Mouse (Mus musculus): Measurements from ENCODE around the gene Msantd3. TPM values are rescaled to one million over a fixed set of nuclear protein-coding genes. Genes with fewer than 3 reads are reported as not detected.

Msantd3 gene
- polyA plus RNA-seq, 1 experiment from 2014 or later, result 10.9 TPM

DNA sequence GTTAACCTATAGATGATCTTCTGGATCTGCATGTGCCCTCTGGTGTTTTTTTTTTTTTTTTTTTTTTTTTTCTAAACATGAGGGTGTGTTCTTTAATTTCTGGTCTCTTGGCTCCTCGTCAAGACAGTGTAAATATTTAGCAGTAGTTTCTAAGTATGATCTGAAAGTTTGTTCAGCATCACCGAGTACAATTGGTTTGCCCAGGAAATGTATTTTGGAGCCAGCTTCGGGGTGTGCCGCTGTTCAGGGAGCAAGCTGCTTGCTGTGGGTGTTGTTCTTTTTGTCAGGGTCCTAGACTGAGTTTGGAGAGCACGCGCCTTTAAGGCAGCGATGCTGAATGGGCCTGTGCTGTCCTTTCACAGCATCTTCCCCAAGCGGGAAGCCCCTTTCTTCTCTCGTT, 48.8 kb downstream of the Msantd3 start:
- Histone ChIP-seq H3K27ac (ENCODE audit: low read length) (no peak overlapping the region), H3K36me3 (ENCODE audit: control insufficient read depth, insufficient read depth, low read length) (0 out of 2 replicates have a peak, but pooled peaks cover 4% of the 10 kb centered on the region), H3K4me1 (ENCODE audit: control insufficient read depth, insufficient read depth, low read length) (peaks cover 7% of the 10 kb centered on the region), H3K27me3 (replicated peaks; ENCODE audit: control insufficient read depth, insufficient read depth, low read length) (no peaks in the 10 kb centered on the region), H3K9me3 (ENCODE audit: control insufficient read depth, low read length) (no peaks in the 10 kb centered on the region), H3K9ac (ENCODE audit: low read depth, low read length) (no peak overlapping the region), H3K4me3 (ENCODE audit: low read length) (no peak overlapping the region), H3K4me2 (ENCODE audit: low read depth, low read length) (no peak overlapping the region)
- 43% methylated on average over 9 of the region's 9 CpGs for WGBS
- no peak for ATAC-seq

DNA sequence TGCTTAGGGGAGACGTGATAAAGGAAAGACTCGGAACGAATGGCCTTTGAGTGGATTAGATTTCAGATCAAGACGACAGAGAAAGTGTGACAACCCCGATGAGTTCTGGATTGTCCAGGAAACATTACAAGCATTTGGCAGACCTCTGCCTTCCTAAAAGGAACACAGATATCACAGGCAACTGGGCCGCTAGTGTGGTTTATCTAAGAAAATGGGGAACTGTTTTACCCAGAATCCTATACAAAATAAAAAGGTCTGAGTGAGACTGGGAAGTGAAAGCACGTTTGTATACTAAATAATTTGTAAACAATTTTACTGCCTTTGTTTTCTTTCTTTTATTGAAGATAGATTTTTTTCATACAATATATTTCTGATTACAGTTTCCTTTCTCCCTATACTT, 51.1 kb downstream of the Msantd3 start:
- 83% methylated on average over 7 of the region's 7 CpGs for WGBS
- Histone ChIP-seq H3K27ac (ENCODE audit: low read length) (no peak overlapping the region), H3K4me1 (ENCODE audit: control insufficient read depth, insufficient read depth, low read length) (peaks cover 7% of the 10 kb centered on the region), H3K27me3 (replicated peaks; ENCODE audit: control insufficient read depth, insufficient read depth, low read length) (no peaks in the 10 kb centered on the region), H3K9me3 (ENCODE audit: control insufficient read depth, low read length) (no peaks in the 10 kb centered on the region), H3K4me2 (ENCODE audit: low read depth, low read length) (no peak overlapping the region), H3K4me3 (ENCODE audit: low read length) (no peak overlapping the region), H3K36me3 (ENCODE audit: control insufficient read depth, insufficient read depth, low read length) (0 out of 2 replicates have a peak, but pooled peaks cover 4% of the 10 kb centered on the region), H3K9ac (ENCODE audit: low read depth, low read length) (no peak overlapping the region)
- ATAC-seq, result no peak

DNA sequence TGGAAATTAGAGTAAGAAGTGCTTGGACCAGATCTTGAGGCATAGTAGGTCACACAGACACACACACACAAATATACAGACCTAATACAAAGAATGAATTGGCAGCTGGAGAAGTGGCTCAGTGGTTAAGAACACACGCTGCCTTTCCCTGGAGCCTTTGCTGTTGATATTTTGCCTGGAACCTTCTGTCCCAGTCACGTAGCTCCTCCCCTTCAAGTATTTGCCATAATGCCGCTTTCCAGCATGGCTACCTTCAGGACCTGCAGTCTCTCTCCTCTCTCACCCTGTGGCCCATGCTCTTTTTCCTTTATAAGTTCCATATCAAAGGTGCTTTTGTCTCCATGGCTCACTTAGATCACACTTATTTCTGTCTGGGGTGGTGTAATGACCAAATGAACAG, 51.7 kb downstream of the Msantd3 start:
- Histone ChIP-seq H3K27ac (ENCODE audit: low read length) (no peak overlapping the region), H3K9ac (ENCODE audit: low read depth, low read length) (no peak overlapping the region), H3K9me3 (ENCODE audit: control insufficient read depth, low read length) (no peaks in the 10 kb centered on the region), H3K4me3 (ENCODE audit: low read length) (no peak overlapping the region), H3K4me2 (ENCODE audit: low read depth, low read length) (no peak overlapping the region), H3K4me1 (ENCODE audit: control insufficient read depth, insufficient read depth, low read length) (peaks cover 5% of the 10 kb centered on the region), H3K36me3 (ENCODE audit: control insufficient read depth, insufficient read depth, low read length) (0 out of 2 replicates have a peak, but pooled peaks cover 4% of the 10 kb centered on the region), H3K27me3 (replicated peaks; ENCODE audit: control insufficient read depth, insufficient read depth, low read length) (no peaks in the 10 kb centered on the region)
- 87% methylated on average over 3 of the region's 3 CpGs for WGBS
- no peak for ATAC-seq

DNA sequence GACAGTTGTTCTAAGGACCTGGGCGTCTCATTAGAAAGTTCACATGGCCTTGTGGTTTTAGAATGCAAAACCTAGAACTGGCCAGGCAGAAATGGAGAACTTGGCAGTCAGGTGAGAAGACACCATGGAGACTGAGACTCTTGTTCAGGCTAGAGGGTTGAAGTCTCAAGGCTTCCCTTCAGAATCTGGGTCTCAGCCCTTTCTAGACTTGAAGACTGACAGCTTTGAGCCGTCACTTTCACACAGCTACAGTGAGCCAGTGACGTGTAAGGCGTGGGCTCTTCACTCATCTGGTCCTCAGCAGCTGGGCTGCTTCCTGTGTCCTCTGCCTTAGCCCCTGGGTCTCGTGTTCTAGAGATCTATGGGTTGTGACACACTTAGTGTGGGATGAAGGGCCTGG, 52.6 kb downstream of the Msantd3 start:
- no peak overlapping the region for H3K4me2 ChIP-seq (ENCODE audit: low read depth, low read length)
- no peaks in the 10 kb centered on the region for H3K27me3 ChIP-seq (replicated peaks; ENCODE audit: control insufficient read depth, insufficient read depth, low read length)
- H3K36me3 ChIP-seq (ENCODE audit: control insufficient read depth, insufficient read depth, low read length), result 0 out of 2 replicates have a peak, but pooled peaks cover 4% of the 10 kb centered on the region
- peaks cover 3% of the 10 kb centered on the region; the same call in 1 of the 2 replicates for H3K4me1 ChIP-seq (ENCODE audit: control insufficient read depth, insufficient read depth, low read length)
- H3K4me3 ChIP-seq (ENCODE audit: low read length), result no peak overlapping the region
- H3K27ac ChIP-seq (ENCODE audit: low read length), result no peak overlapping the region
- ATAC-seq, result peak; percentile 23; the same call in 1 of the 2 replicates
- H3K9me3 ChIP-seq (ENCODE audit: control insufficient read depth, low read length), result no peaks in the 10 kb centered on the region
- WGBS, result 48% methylated on average over 5 of the region's 5 CpGs
- no peak overlapping the region for H3K9ac ChIP-seq (ENCODE audit: low read depth, low read length)

DNA sequence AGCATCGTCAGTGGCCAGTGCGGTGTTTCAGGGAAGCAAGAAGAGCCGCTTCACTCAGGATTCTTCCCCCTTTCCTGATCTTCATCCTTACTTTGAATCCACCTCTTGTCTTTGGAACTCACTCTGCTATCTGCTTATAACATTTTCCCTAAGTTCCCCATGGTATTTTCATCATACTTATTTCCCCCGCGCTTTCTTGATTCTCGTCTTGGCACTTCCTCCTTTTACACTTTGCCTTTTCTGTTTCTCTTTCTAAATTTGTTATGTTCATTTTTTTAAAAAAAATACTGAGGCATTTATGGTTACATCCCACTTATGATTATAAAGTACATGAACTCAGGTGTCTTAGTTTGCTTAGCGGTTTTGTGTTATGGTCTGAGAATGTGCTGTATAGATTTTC, 53.1 kb downstream of the Msantd3 start:
- no peak overlapping the region for H3K9ac ChIP-seq (ENCODE audit: low read depth, low read length)
- H3K27me3 ChIP-seq (replicated peaks; ENCODE audit: control insufficient read depth, insufficient read depth, low read length), result no peaks in the 10 kb centered on the region
- H3K9me3 ChIP-seq (ENCODE audit: control insufficient read depth, low read length), result no peaks in the 10 kb centered on the region
- H3K36me3 ChIP-seq (ENCODE audit: control insufficient read depth, insufficient read depth, low read length), result 0 out of 2 replicates have a peak, but pooled peaks cover under 1% of the 10 kb centered on the region
- no peak overlapping the region for H3K4me3 ChIP-seq (ENCODE audit: low read length)
- no peak overlapping the region for H3K27ac ChIP-seq (ENCODE audit: low read length)
- peaks cover 3% of the 10 kb centered on the region; the same call in 1 of the 2 replicates for H3K4me1 ChIP-seq (ENCODE audit: control insufficient read depth, insufficient read depth, low read length)
- ATAC-seq, result no peak
- H3K4me2 ChIP-seq (ENCODE audit: low read depth, low read length), result no peak overlapping the region
- 87% methylated on average over 7 of the region's 7 CpGs for WGBS

DNA sequence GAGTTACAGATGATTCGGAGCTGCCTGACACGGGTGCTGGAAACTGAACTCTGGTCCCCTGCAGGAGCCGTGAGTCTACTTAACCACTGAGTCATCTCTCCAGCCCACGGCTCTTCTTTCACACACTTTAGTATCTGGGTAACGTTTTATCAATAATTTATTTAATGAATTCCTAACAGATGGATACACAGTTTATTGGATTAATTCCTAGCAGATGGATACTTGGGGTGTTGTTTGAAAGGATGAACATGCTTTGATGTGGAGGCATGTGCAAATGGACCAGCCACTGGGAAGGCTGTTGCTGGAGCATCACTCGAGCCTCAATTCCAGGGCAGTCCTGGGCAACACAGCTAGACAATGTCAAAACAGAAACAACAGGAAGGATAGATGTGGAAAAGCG, 56.4 kb downstream of the Msantd3 start:
- H3K27ac ChIP-seq (ENCODE audit: low read length), result no peak overlapping the region
- no peak overlapping the region for H3K9ac ChIP-seq (ENCODE audit: low read depth, low read length)
- H3K4me1 ChIP-seq (ENCODE audit: control insufficient read depth, insufficient read depth, low read length), result no peaks in the 10 kb centered on the region; the same call in 1 of the 2 replicates
- H3K4me3 ChIP-seq (ENCODE audit: low read length), result no peak overlapping the region
- no peak for ATAC-seq
- H3K27me3 ChIP-seq (replicated peaks; ENCODE audit: control insufficient read depth, insufficient read depth, low read length), result no peaks in the 10 kb centered on the region
- WGBS, result 80% methylated on average over 7 of the region's 7 CpGs
- H3K4me2 ChIP-seq (ENCODE audit: low read depth, low read length), result no peak overlapping the region
- H3K36me3 ChIP-seq (ENCODE audit: control insufficient read depth, insufficient read depth, low read length), result no peaks in the 10 kb centered on the region
- H3K9me3 ChIP-seq (ENCODE audit: control insufficient read depth, low read length), result no peaks in the 10 kb centered on the region

DNA sequence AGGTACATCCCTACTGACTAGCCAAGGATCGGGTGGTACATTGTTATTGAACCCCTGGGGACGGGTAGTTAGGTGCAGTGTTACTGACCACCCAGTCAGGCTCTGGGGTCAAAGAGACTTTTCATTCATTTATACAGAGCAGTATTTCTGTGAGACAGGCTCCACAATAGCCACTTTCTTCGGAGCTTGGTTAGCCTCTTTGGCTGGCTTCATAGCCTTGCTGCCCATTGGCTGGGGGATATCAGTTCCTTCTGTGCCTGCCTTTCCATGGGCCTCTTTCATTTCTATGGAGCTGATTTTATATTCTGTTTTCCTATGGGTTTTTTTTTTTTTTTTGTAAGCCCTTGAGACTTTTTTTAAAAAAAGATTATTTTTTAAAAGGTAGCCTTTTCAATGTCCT, 65.9 kb downstream of the Msantd3 start:
- no peaks in the 10 kb centered on the region for H3K36me3 ChIP-seq (ENCODE audit: control insufficient read depth, insufficient read depth, low read length)
- 86% methylated on average over 3 of the region's 3 CpGs for WGBS
- no peak for ATAC-seq
- H3K4me2 ChIP-seq (ENCODE audit: low read depth, low read length), result no peak overlapping the region
- no peaks in the 10 kb centered on the region for H3K4me1 ChIP-seq (ENCODE audit: control insufficient read depth, insufficient read depth, low read length)
- H3K27me3 ChIP-seq (replicated peaks; ENCODE audit: control insufficient read depth, insufficient read depth, low read length), result no peaks in the 10 kb centered on the region
- no peak overlapping the region for H3K27ac ChIP-seq (ENCODE audit: low read length)
- H3K4me3 ChIP-seq (ENCODE audit: low read length), result no peak overlapping the region
- no peaks in the 10 kb centered on the region for H3K9me3 ChIP-seq (ENCODE audit: control insufficient read depth, low read length)
- H3K9ac ChIP-seq (ENCODE audit: low read depth, low read length), result no peak overlapping the region

DNA sequence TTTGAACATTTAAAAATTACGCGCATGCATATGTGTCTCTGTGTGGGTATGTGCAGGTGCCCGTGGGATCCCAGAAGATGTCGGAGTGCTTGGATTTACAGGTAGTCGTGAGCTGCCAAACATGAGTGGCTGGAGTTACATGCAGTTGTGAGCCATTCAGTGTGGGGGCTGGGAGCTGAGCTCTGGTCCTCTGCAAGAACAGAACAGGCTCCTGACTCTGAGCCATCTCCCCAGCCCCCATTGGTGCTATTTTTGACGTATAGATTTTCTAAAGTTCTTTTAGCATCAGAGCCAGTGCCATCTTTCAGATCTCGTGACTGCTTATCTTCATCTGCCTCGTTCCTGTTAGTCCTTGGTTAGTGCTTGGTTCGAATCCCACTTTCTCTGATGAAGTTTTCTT, 69.8 kb downstream of the Msantd3 start:
- Histone ChIP-seq H3K27ac (ENCODE audit: low read length) (no peak overlapping the region), H3K36me3 (ENCODE audit: control insufficient read depth, insufficient read depth, low read length) (no peaks in the 10 kb centered on the region), H3K4me2 (ENCODE audit: low read depth, low read length) (no peak overlapping the region), H3K4me1 (ENCODE audit: control insufficient read depth, insufficient read depth, low read length) (no peaks in the 10 kb centered on the region), H3K4me3 (ENCODE audit: low read length) (no peak overlapping the region), H3K9me3 (ENCODE audit: control insufficient read depth, low read length) (no peaks in the 10 kb centered on the region), H3K9ac (ENCODE audit: low read depth, low read length) (no peak overlapping the region), H3K27me3 (replicated peaks; ENCODE audit: control insufficient read depth, insufficient read depth, low read length) (no peaks in the 10 kb centered on the region)
- no peak for ATAC-seq
- WGBS, result 92% methylated on average over 9 of the region's 9 CpGs

DNA sequence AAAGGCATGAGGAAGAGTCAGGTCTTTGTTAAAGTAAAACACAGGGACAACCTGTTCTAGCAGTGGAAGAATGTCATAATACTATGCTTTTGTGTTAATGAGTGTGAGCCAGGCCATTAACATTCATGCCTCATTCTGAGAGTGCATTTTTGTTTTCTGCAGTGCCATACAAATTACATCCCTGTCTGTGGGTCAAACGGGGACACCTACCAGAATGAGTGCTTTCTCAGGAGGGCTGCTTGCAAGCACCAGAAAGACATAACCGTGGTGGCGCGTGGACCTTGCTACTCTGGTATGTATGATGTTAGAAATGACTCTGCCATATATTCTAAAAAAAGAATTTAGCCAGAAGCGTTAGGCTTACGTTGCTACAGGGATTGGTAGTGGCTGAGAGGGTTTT, 70.5 kb downstream of the Msantd3 start:
- Histone ChIP-seq H3K27ac (ENCODE audit: low read length) (no peak overlapping the region), H3K4me1 (ENCODE audit: control insufficient read depth, insufficient read depth, low read length) (no peaks in the 10 kb centered on the region), H3K4me3 (ENCODE audit: low read length) (no peak overlapping the region), H3K9me3 (ENCODE audit: control insufficient read depth, low read length) (no peaks in the 10 kb centered on the region), H3K36me3 (ENCODE audit: control insufficient read depth, insufficient read depth, low read length) (no peaks in the 10 kb centered on the region), H3K9ac (ENCODE audit: low read depth, low read length) (no peak overlapping the region), H3K27me3 (replicated peaks; ENCODE audit: control insufficient read depth, insufficient read depth, low read length) (no peaks in the 10 kb centered on the region), H3K4me2 (ENCODE audit: low read depth, low read length) (no peak overlapping the region)
- ATAC-seq, result no peak
- WGBS, result 93% methylated on average over 6 of the region's 6 CpGs

Measured in intestine, embryonic 16.5 days (tissue).